Mouse (Mus musculus) limb, embryonic 13.5 days (tissue): ENCODE measurements around the gene Zfp691. TPM values are rescaled to one million over a fixed set of nuclear protein-coding genes. Genes with fewer than 3 reads are reported as not detected.
A peak's percentile ranks its signal among the peaks of the same experiment; 100 is the strongest.

ENCODE experiments used
- ATAC-seq: fragments of 200-750 bp; cut with Nextera tagmentation; 2 replicates; pipeline ENCODE4 v1.8.0; 2017; ENCODE audit warnings: low read depth, moderate number of reproducible peaks, moderate TSS enrichment; ENCODE audit not compliant: low FRiP score
- H3K27ac ChIP-seq: fragments of 300-500 bp; sonication (generic); 2 replicates; pipeline ENCODE4 v1.5.1; 2015; ENCODE audit warnings: inconsistent platforms, mild to moderate bottlenecking, moderate library complexity
- H3K27me3 ChIP-seq: fragments of 300-500 bp; sonication (generic); 2 replicates; pipeline ENCODE4 v1.6.1; 2015; ENCODE audit warnings: mild to moderate bottlenecking, inconsistent platforms
- H3K36me3 ChIP-seq: fragments of 300-500 bp; sonication (generic); 2 replicates; pipeline ENCODE4 v1.6.1; 2015; ENCODE audit warnings: inconsistent platforms, mild to moderate bottlenecking, moderate library complexity
- H3K4me1 ChIP-seq: fragments of 300-500 bp; sonication (generic); 2 replicates; pipeline ENCODE4 v1.6.1; 2015; ENCODE audit warnings: inconsistent platforms
- H3K4me2 ChIP-seq: fragments of 300-500 bp; sonication (generic); replicated peaks from 2 replicates; pipeline ENCODE4 v1.6.1; 2015; ENCODE audit warnings: inconsistent platforms, mild to moderate bottlenecking, moderate library complexity
- H3K4me3 ChIP-seq: fragments of 300-500 bp; sonication (generic); 2 replicates; pipeline ENCODE4 v1.5.1; 2015; ENCODE audit warnings: moderate library complexity, mild to moderate bottlenecking, inconsistent platforms
- H3K9ac ChIP-seq: fragments of 300-500 bp; sonication (generic); 2 replicates; pipeline ENCODE4 v1.6.1; 2015; ENCODE audit warnings: mild to moderate bottlenecking, inconsistent platforms
- H3K9me3 ChIP-seq: fragments of 300-500 bp; sonication (generic); 2 replicates; pipeline ENCODE4 v1.6.1; 2016; ENCODE audit warnings: inconsistent platforms
- WGBS: fragments of 180-500 bp; shearing (Covaris S2); methylation state at CpG from one replicate; pipeline ENCODE4 v1.1.7; 2015; 5-methylcytosine and 5-hydroxymethylcytosine counted together
- polyA plus RNA-seq: library from polyadenylated mRNA; unstranded; fragments of >200 nt; fragmentation: Nextera tagmentation; extraction: Ambion mirVana; gene quantifications from 2 replicates; pipeline ENCODE4 v1.2.1, GENCODE M21; 2015

Zfp691 gene
- polyA plus RNA-seq, 1 experiment from 2014 or later = 9.5 TPM

GRCm38 (mm10) chr4:119189392-119189791 is 15.4 kb upstream of the Zfp691 start:
- 82% methylated on average over 6 of the region's 6 CpGs for whole genome bisulfite sequencing
- Histone ChIP-seq H3K4me2 (no peak overlapping the region), H3K9me3 (no peaks in the 10 kb centered on the region), H3K9ac (no peak overlapping the region), H3K4me3 (no peak overlapping the region), H3K36me3 (no peaks in the 10 kb centered on the region), H3K27me3 (no peaks in the 10 kb centered on the region), H3K27ac (no peak overlapping the region), H3K4me1 (no peaks in the 10 kb centered on the region)
- no peak for ATAC-seq

GRCm38 (mm10) chr4:119188060-119188785 is 14.2 kb upstream of the Zfp691 start:
- H3K4me2 ChIP-seq = no peak overlapping the region
- no peaks in the 10 kb centered on the region for H3K36me3 ChIP-seq
- no peak overlapping the region for H3K27ac ChIP-seq
- H3K4me3 ChIP-seq = no peak overlapping the region
- H3K4me1 ChIP-seq = no peaks in the 10 kb centered on the region
- 55% methylated on average over 11 of the region's 11 CpGs for WGBS
- no peak for ATAC-seq
- no peak overlapping the region for H3K9ac ChIP-seq
- H3K27me3 ChIP-seq = no peaks in the 10 kb centered on the region
- H3K9me3 ChIP-seq = no peaks in the 10 kb centered on the region

- H3K9ac ChIP-seq = no peak overlapping the region
- no peak for ATAC-seq
- no peak overlapping the region for H3K4me2 ChIP-seq
- no peaks in the 10 kb centered on the region for H3K27me3 ChIP-seq
- H3K36me3 ChIP-seq = no peaks in the 10 kb centered on the region
- no peaks in the 10 kb centered on the region for H3K4me1 ChIP-seq
- no peaks in the 10 kb centered on the region for H3K9me3 ChIP-seq
- H3K27ac ChIP-seq = no peak overlapping the region
- no peak overlapping the region for H3K4me3 ChIP-seq
- WGBS = 75% methylated on average over 4 of the region's 4 CpGs
These were observed 11.8 kb upstream of the Zfp691 start for GRCm38 (mm10) chr4:119185771-119186170.

- Histone ChIP-seq H3K27ac (no peak overlapping the region), H3K36me3 (no peaks in the 10 kb centered on the region), H3K27me3 (no peaks in the 10 kb centered on the region), H3K4me3 (no peak overlapping the region), H3K9me3 (no peaks in the 10 kb centered on the region), H3K4me2 (no peak overlapping the region), H3K4me1 (no peaks in the 10 kb centered on the region), H3K9ac (no peak overlapping the region)
- ATAC-seq = no peak
- 59% methylated on average over 1 of the region's 1 CpGs for WGBS
These were observed 9.5 kb upstream of the Zfp691 start for GRCm38 (mm10) chr4:119183525-119183924.

GRCm38 (mm10) chr4:119181456-119181855 is 7.5 kb upstream of the Zfp691 start:
- H3K36me3 ChIP-seq = no peaks in the 10 kb centered on the region
- no peak overlapping the region for H3K27ac ChIP-seq
- no peaks in the 10 kb centered on the region for H3K9me3 ChIP-seq
- WGBS = 85% methylated on average over 9 of the region's 9 CpGs
- no peaks in the 10 kb centered on the region for H3K4me1 ChIP-seq
- ATAC-seq = no peak
- H3K4me2 ChIP-seq = no peak overlapping the region
- H3K27me3 ChIP-seq = no peaks in the 10 kb centered on the region
- H3K9ac ChIP-seq = no peak overlapping the region
- no peak overlapping the region for H3K4me3 ChIP-seq

- Histone ChIP-seq H3K9ac (no peak overlapping the region), H3K4me1 (no peaks in the 10 kb centered on the region), H3K27me3 (no peaks in the 10 kb centered on the region), H3K4me2 (no peak overlapping the region), H3K36me3 (no peaks in the 10 kb centered on the region), H3K27ac (no peak overlapping the region), H3K4me3 (no peak overlapping the region), H3K9me3 (no peaks in the 10 kb centered on the region)
- ATAC-seq = no peak
- WGBS = 57% methylated on average over 4 of the region's 4 CpGs
These were observed 6.2 kb upstream of the Zfp691 start for GRCm38 (mm10) chr4:119180133-119180707.

- Histone ChIP-seq H3K27me3 (no peaks in the 10 kb centered on the region), H3K9ac (no peak overlapping the region), H3K27ac (no peak overlapping the region), H3K36me3 (no peaks in the 10 kb centered on the region), H3K9me3 (no peaks in the 10 kb centered on the region), H3K4me1 (peaks cover 4% of the 10 kb centered on the region), H3K4me3 (no peak overlapping the region), H3K4me2 (no peak overlapping the region)
- WGBS = 76% methylated on average over 18 of the region's 18 CpGs
- ATAC-seq = no peak
These were observed 4.3 kb upstream of the Zfp691 start for GRCm38 (mm10) chr4:119178331-119178730.

GRCm38 (mm10) chr4:119177702-119178101 is 3.7 kb upstream of the Zfp691 start:
- no peak overlapping the region for H3K9ac ChIP-seq
- H3K27me3 ChIP-seq = no peaks in the 10 kb centered on the region
- H3K27ac ChIP-seq = no peak overlapping the region
- H3K4me2 ChIP-seq = no peak overlapping the region
- H3K4me1 ChIP-seq = peaks cover 10% of the 10 kb centered on the region
- H3K9me3 ChIP-seq = no peaks in the 10 kb centered on the region
- H3K36me3 ChIP-seq = no peaks in the 10 kb centered on the region
- no peak for ATAC-seq
- WGBS = 71% methylated on average over 5 of the region's 5 CpGs
- H3K4me3 ChIP-seq = no peak overlapping the region

- peak overlapping the region; percentile 81 for H3K9ac ChIP-seq
- no peaks in the 10 kb centered on the region for H3K9me3 ChIP-seq
- ATAC-seq = no peak
- H3K4me3 ChIP-seq = peak overlapping the region; percentile 77
- peak overlapping the region; percentile 83 for H3K4me2 ChIP-seq
- peaks cover 19% of the 10 kb centered on the region for H3K4me1 ChIP-seq
- H3K36me3 ChIP-seq = peaks cover 32% of the 10 kb centered on the region
- no peaks in the 10 kb centered on the region for H3K27me3 ChIP-seq
- peak overlapping the region; percentile 22; the same call in 1 of the 2 replicates for H3K27ac ChIP-seq
- WGBS = 40% methylated on average over 18 of the region's 18 CpGs
These were observed 910 bp downstream of the Zfp691 start for GRCm38 (mm10) chr4:119172919-119173650.

- Histone ChIP-seq H3K9ac (no peak overlapping the region), H3K27me3 (no peaks in the 10 kb centered on the region), H3K4me1 (peaks cover 9% of the 10 kb centered on the region), H3K27ac (no peak overlapping the region), H3K4me3 (no peak overlapping the region), H3K4me2 (no peak overlapping the region), H3K36me3 (peaks cover 34% of the 10 kb centered on the region), H3K9me3 (no peaks in the 10 kb centered on the region)
- 9% methylated on average over 4 of the region's 4 CpGs for WGBS
- ATAC-seq = no peak
These were observed 6.3 kb downstream of the Zfp691 start for GRCm38 (mm10) chr4:119167663-119168062.

GRCm38 (mm10) chr4:119167068-119167467 is 6.9 kb downstream of the Zfp691 start:
- no peaks in the 10 kb centered on the region for H3K9me3 ChIP-seq
- no peak for ATAC-seq

GRCm38 (mm10) chr4:119165916-119166315 is 8.1 kb downstream of the Zfp691 start:
- Histone ChIP-seq H3K27me3 (no peaks in the 10 kb centered on the region), H3K4me2 (no peak overlapping the region), H3K9me3 (no peaks in the 10 kb centered on the region), H3K9ac (no peak overlapping the region), H3K4me3 (no peak overlapping the region), H3K4me1 (no peaks in the 10 kb centered on the region), H3K27ac (no peak overlapping the region), H3K36me3 (peaks cover 30% of the 10 kb centered on the region)
- WGBS = 77% methylated on average over 7 of the region's 7 CpGs
- no peak for ATAC-seq

More at GRCm38 (mm10) chr4:119167068-119167467, 6.9 kb downstream of the Zfp691 start:
- Histone ChIP-seq H3K4me2 (no peak overlapping the region), H3K36me3 (peaks cover 34% of the 10 kb centered on the region), H3K27ac (no peak overlapping the region), H3K27me3 (no peaks in the 10 kb centered on the region), H3K9ac (no peak overlapping the region), H3K4me3 (no peak overlapping the region), H3K4me1 (peaks cover 6% of the 10 kb centered on the region; the same call in 1 of the 2 replicates)
- WGBS = 80% methylated on average over 4 of the region's 4 CpGs
